Mouse (Mus musculus) thymus, postnatal 14 days (tissue): Measurements from ENCODE around the gene Sbno1.

ENCODE experiments used
- DNase-seq: peaks from one replicate; pipeline ENCODE4 v3.0.0; 2021

Gene Sbno1

GRCm38 (mm10) chr5:124327510-124328364, 98.1 kb downstream of the Sbno1 start, which contains the start of the genes Mphosph9 and 2810006K23Rik:
Gene Mphosph9, minus strand, starts transcription at chr5:124327972.
Gene 2810006K23Rik, plus strand, starts transcription at chr5:124328089.
- DNase-seq, result peak; percentile 100

GRCm38 (mm10) chr5:124326829-124327228, 99.0 kb downstream of the Sbno1 start:
- DNase-seq, result peak; percentile 26
